Mouse (Mus musculus) spleen, adult 10 weeks (tissue): ENCODE data around the gene Ksr1. TPM values are rescaled to one million over a fixed set of nuclear protein-coding genes. Genes with fewer than 3 reads are reported as not detected.

ENCODE experiments used
- polyA plus RNA-seq: library from polyadenylated mRNA; stranded (reverse); fragments of 350-450 nt; fragmentation: Illumina TruSeq; extraction: RNeasy Lipid Tissue Mini Kit (QIAGEN cat#74804); gene quantifications from one replicate; pipeline ENCODE4 v1.2.3, GENCODE M21; 2015; ENCODE audit warnings: low replicate concordance; ENCODE audit not compliant: insufficient read depth

Gene Ksr1
- 6.6 TPM for polyA plus RNA-seq

GRCm38 (mm10) chr11:79146331-79146767, at the start of gene Ksr1:
TSS of gene Ksr1 (minus strand) at chr11:79146407.

GRCm38 (mm10) chr11:78984483-78985177, 161.6 kb downstream of the Ksr1 start, which contains the start of gene Lgals9:
TSS of gene Lgals9 (minus strand) at chr11:78984946.

Other genes starting within 250 kb of the Ksr1 start
- gene Nos2, start 225.6 kb downstream of the Ksr1 start, polyA plus RNA-seq, result 0.72 TPM
- 146 TPM for gene Lgals9, start 161.5 kb downstream of the Ksr1 start, polyA plus RNA-seq
- 186 TPM for gene Wsb1, start 108.3 kb upstream of the Ksr1 start, polyA plus RNA-seq
- gene Gm9964, start 150.5 kb upstream of the Ksr1 start, polyA plus RNA-seq, result not detected
- gene Nf1, start 193.3 kb upstream of the Ksr1 start, polyA plus RNA-seq, result 16.7 TPM